Mouse (Mus musculus) liver, postnatal 0 days (tissue): ENCODE results near the gene March8. TPM values are rescaled to one million over a fixed set of nuclear protein-coding genes. Genes with fewer than 3 reads are reported as not detected.

Experiments used
- ATAC-seq: fragments of 200-750 bp; cut with Nextera tagmentation; 2 replicates; pipeline ENCODE4 v1.8.0; 2017; ENCODE audit warnings: mild to moderate bottlenecking, moderate library complexity
- DNase-seq: peaks from one replicate; pipeline ENCODE4 v3.0.0-alpha.2; 2016
- H3K27ac ChIP-seq: fragments of 300-500 bp; sonication (generic); 2 replicates; pipeline ENCODE4 v1.5.1; 2014; ENCODE audit warnings: antibody characterized with exemption, moderate library complexity, mild to moderate bottlenecking, low read depth
- H3K27me3 ChIP-seq: fragments of 300-500 bp; sonication (generic); 2 replicates; pipeline ENCODE4 v1.6.1; 2014; ENCODE audit warnings: low read length, control low read depth, mixed read lengths; ENCODE audit not compliant: insufficient read depth
- H3K36me3 ChIP-seq: fragments of 300-500 bp; sonication (generic); replicated peaks from 2 replicates; pipeline ENCODE4 v1.6.1; 2014; ENCODE audit warnings: mild to moderate bottlenecking, control low read depth, low read length, moderate library complexity, mixed read lengths; ENCODE audit not compliant: insufficient read depth
- H3K4me1 ChIP-seq: fragments of 300-500 bp; sonication (generic); 2 replicates; pipeline ENCODE4 v1.6.1; 2014; ENCODE audit warnings: antibody characterized with exemption, mild to moderate bottlenecking, control low read depth; ENCODE audit not compliant: insufficient read depth
- H3K4me2 ChIP-seq: fragments of 300-500 bp; sonication (generic); 2 replicates; pipeline ENCODE4 v1.6.1; 2014; ENCODE audit warnings: low read depth, mild to moderate bottlenecking, low read length, moderate library complexity, mixed read lengths
- H3K4me3 ChIP-seq: fragments of 300-500 bp; sonication (generic); 2 replicates; pipeline ENCODE4 v1.5.1; 2014; ENCODE audit warnings: low read depth, low read length
- H3K9ac ChIP-seq: fragments of 300-500 bp; sonication (generic); replicated peaks from 2 replicates; pipeline ENCODE4 v1.6.1; 2014; ENCODE audit warnings: mild to moderate bottlenecking, moderate library complexity
- H3K9me3 ChIP-seq: fragments of 300-500 bp; sonication (generic); 2 replicates; pipeline ENCODE4 v1.6.1; 2016; ENCODE audit warnings: mild to moderate bottlenecking, control low read depth, low read length, mixed read lengths
- CTCF ChIP-seq: sonication (generic); IDR thresholded peaks from 2 replicates; pipeline ENCODE4 v1.5.1; 2016; ENCODE audit warnings: antibody characterized with exemption, low read depth
- EP300 ChIP-seq: IDR thresholded peaks from 2 replicates; pipeline ENCODE4 v1.6.1; 2016; ENCODE audit warnings: antibody characterized with exemption, low read depth, mild to moderate bottlenecking
- WGBS: fragments of 180-500 bp; shearing (Covaris S2); extraction: QIAGEN DNeasy Blood & Tissue Kit; methylation state at CpG from one replicate; pipeline ENCODE4 v1.1.7; 2014; ENCODE audit not compliant: insufficient replicate concordance; 5-methylcytosine and 5-hydroxymethylcytosine counted together
- polyA plus RNA-seq: library from polyadenylated mRNA; unstranded; fragments of >200 nt; fragmentation: Nextera tagmentation; extraction: Ambion mirVana; gene quantifications from 2 replicates; pipeline ENCODE4 v1.2.1, GENCODE M21; 2015

The March8 gene
- polyA plus RNA-seq, 1 experiment from 2014 or later = 40.5 TPM

- Histone ChIP-seq H3K36me3 (peaks cover 71% of the 10 kb centered on the region), H3K4me3 (no peak overlapping the region), H3K9me3 (no peaks in the 10 kb centered on the region), H3K4me2 (no peak overlapping the region), H3K9ac (no peak overlapping the region), H3K27me3 (no peaks in the 10 kb centered on the region), H3K4me1 (no peaks in the 10 kb centered on the region), H3K27ac (no peak overlapping the region)
- no peak for ATAC-seq
- 96% methylated on average over 12 of the region's 12 CpGs for WGBS
- TF ChIP-seq EP300 (no peak), CTCF (no peak)
- no peak for DNase-seq
Measured at GRCm38 (mm10) chr6:116401746-116402423, 64.1 kb downstream of the March8 start.

GRCm38 (mm10) chr6:116402426-116402825 lies 64.6 kb downstream of the March8 start:
- Histone ChIP-seq H3K4me3 (no peak overlapping the region), H3K36me3 (peaks cover 75% of the 10 kb centered on the region), H3K4me1 (no peaks in the 10 kb centered on the region), H3K9ac (no peak overlapping the region), H3K27ac (no peak overlapping the region), H3K9me3 (no peaks in the 10 kb centered on the region), H3K27me3 (no peaks in the 10 kb centered on the region), H3K4me2 (no peak overlapping the region)
- no peak for TF ChIP-seq EP300
- TF ChIP-seq CTCF = no peak
- WGBS = 91% methylated on average over 3 of the region's 3 CpGs
- ATAC-seq (no peak), DNase-seq (no peak)

- no peaks in the 10 kb centered on the region for H3K4me1 ChIP-seq
- WGBS = 94% methylated on average over 9 of the region's 9 CpGs
- ATAC-seq = no peak
- no peaks in the 10 kb centered on the region for H3K9me3 ChIP-seq
- H3K9ac ChIP-seq = no peak overlapping the region
- H3K27me3 ChIP-seq = no peaks in the 10 kb centered on the region
- H3K4me2 ChIP-seq = no peak overlapping the region
- no peak overlapping the region for H3K4me3 ChIP-seq
- H3K36me3 ChIP-seq = peaks cover 84% of the 10 kb centered on the region
- no peak for DNase-seq
- TF ChIP-seq EP300 (no peak), CTCF (no peak)
- no peak overlapping the region for H3K27ac ChIP-seq
Measured at GRCm38 (mm10) chr6:116405243-116405642, 67.4 kb downstream of the March8 start.

GRCm38 (mm10) chr6:116405715-116406114 lies 67.9 kb downstream of the March8 start:
- TF ChIP-seq CTCF = no peak
- TF ChIP-seq EP300 = no peak
- Histone ChIP-seq H3K9ac (no peak overlapping the region), H3K4me1 (no peaks in the 10 kb centered on the region), H3K4me2 (no peak overlapping the region), H3K27ac (no peak overlapping the region), H3K36me3 (peaks cover 87% of the 10 kb centered on the region), H3K27me3 (no peaks in the 10 kb centered on the region), H3K4me3 (no peak overlapping the region), H3K9me3 (no peaks in the 10 kb centered on the region)
- 84% methylated on average over 5 of the region's 5 CpGs for WGBS
- DNase-seq (no peak), ATAC-seq (no peak)

GRCm38 (mm10) chr6:116406152-116406551 lies 68.3 kb downstream of the March8 start:
- DNase-seq = no peak
- H3K36me3 ChIP-seq = peaks cover 83% of the 10 kb centered on the region
- H3K4me3 ChIP-seq = no peak overlapping the region
- H3K4me2 ChIP-seq = no peak overlapping the region
- TF ChIP-seq EP300 = no peak
- TF ChIP-seq CTCF = no peak
- H3K27ac ChIP-seq = no peak overlapping the region
- H3K27me3 ChIP-seq = no peaks in the 10 kb centered on the region
- WGBS = 75% methylated on average over 2 of the region's 2 CpGs
- no peaks in the 10 kb centered on the region for H3K4me1 ChIP-seq
- no peak overlapping the region for H3K9ac ChIP-seq
- no peaks in the 10 kb centered on the region for H3K9me3 ChIP-seq
- ATAC-seq = no peak

GRCm38 (mm10) chr6:116406680-116407079 lies 68.9 kb downstream of the March8 start:
- H3K36me3 ChIP-seq = peaks cover 78% of the 10 kb centered on the region
- H3K27ac ChIP-seq = no peak overlapping the region
- 83% methylated on average over 5 of the region's 5 CpGs for WGBS
- H3K9ac ChIP-seq = no peak overlapping the region
- H3K4me2 ChIP-seq = no peak overlapping the region
- H3K9me3 ChIP-seq = no peaks in the 10 kb centered on the region
- ATAC-seq (no peak), DNase-seq (no peak)
- no peaks in the 10 kb centered on the region for H3K27me3 ChIP-seq
- no peak overlapping the region for H3K4me3 ChIP-seq
- no peaks in the 10 kb centered on the region for H3K4me1 ChIP-seq
- TF ChIP-seq CTCF = no peak
- no peak for TF ChIP-seq EP300
